Mouse (Mus musculus) fat pad, adult 2 months (tissue): ENCODE results near the gene Foxp1.

Source experiments
- DNase-seq: peaks from one replicate; pipeline ENCODE4 v3.0.0-alpha.2; 2011; ENCODE audit warnings: low read depth, low spot score; ENCODE audit errors: extremely low read depth

Foxp1 gene

DNA sequence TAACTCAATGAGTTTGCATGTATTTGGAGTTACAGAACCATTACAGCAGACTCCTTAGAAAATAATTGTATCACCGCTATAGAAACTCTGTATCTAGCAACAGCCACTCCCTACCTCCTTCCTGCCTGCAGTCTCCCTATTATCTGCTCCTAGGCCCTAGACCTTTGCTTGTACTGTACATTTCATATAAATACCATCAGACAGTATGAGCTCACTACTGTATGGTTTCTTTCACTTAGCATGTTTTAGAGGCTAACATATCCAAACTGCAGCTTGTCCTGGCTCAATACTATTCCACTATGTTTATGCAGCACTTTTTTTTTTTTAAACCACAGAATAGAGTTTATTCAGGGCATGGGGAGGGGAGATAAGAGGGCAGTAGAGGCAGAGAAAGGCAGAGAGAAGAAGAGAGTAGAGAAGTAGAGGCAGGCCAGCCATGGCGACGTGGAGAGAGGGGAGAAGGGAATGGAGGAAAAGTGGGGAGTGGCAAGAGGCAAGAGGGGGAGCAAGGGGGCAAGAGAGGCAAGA, 539.1 kb downstream of the Foxp1 start:
- no peak for DNase-seq

GRCm38 (mm10) chr6:98981265-98981664, 541.3 kb downstream of the Foxp1 start:
- DNase-seq, result no peak

DNA sequence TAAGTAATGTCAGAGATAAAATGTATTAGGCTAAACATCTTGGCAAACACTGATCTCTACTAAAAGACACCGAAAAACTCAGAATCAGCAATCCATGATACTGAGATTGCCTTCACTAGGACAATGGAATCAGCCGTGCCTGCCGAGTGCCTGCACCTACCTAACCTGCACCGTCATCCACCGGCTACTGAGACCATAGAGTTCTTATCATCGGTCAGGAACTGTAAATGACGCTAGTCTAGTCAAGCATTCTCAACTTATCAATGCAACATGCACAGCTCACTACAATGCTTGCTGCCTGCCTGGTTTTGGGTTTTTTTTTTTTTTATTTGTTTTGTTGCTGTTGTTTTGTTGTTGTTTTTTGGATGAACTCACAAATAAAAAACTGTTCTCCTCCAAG, 542.1 kb downstream of the Foxp1 start:
- DNase-seq, result no peak

DNA sequence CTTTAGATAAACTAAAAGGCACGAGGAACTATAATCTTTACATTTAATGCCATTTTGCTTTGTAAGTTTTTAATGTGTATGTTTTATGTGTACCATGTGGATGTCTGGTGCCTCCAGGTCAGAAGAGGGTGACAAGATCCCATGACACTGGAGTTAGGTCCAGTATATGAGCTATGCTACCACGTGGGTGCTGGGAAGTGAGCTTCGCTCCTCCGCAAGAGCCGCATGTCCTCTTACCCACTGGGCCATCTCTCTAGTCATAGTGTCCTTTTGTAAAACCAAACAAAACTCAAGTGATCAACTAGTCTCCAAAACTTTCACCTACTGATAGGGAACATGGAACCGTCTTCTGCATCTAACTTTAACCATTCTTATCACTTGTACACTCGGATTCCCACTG, 542.5 kb downstream of the Foxp1 start:
- DNase-seq, result no peak

DNA sequence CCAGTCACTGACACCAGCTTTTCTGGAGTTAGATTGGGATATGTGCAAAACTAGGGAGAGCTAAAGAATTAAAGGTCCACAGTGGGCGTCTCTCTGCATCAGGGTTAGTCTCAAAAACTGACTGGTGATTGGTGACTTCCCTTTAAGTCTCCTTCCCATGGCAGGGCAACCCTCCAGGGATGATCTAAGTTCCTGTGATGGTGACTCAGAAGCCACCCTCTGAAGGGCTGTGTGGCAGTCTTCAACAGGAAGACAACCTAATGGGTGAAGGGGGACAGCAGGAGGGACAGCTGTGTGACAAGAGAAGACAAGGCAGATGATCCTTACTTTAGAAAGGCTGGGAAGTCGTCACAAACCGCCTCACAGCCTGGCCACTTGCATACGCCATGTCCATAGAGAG, 544.7 kb downstream of the Foxp1 start:
- no peak for DNase-seq

DNA sequence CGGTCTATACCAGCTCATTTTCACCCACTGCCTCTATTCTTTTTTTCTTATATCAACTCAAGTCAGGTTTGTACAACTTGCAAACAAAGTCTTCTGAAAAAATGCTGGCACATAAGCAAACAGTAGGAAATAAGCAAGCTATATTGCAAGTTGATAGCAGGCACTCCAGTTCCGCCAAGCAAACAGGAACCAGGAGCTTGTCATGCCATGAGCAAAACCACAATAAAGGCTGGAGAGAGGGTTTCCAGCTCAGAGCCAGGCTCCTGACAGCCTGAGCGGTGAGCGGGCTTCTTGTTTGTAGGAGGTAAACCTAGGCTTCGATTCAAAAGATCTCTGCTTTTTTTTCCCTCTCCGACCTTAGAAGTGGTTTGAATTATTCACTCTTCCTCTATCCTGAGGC, 546.6 kb downstream of the Foxp1 start:
- no peak for DNase-seq

DNA sequence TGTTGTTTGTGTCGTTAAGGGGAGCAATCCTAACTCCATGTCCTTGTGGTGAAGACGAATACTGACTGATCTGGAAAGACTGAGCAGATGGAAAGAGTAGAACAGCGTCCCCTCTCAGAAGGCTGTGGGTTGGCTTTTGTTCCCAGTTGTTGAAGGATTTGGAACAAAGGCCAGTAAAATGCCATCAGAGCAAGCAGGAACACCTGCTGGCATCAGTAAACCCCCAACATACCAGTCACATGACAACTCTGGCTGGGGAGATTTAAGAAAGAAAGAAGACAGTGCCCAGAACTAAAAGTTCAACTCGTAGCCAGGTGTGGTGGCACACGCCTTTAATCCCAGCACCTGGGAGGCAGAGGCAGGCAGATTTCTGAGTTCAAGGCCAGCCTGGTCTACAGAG, 549.1 kb downstream of the Foxp1 start:
- DNase-seq, result no peak

DNA sequence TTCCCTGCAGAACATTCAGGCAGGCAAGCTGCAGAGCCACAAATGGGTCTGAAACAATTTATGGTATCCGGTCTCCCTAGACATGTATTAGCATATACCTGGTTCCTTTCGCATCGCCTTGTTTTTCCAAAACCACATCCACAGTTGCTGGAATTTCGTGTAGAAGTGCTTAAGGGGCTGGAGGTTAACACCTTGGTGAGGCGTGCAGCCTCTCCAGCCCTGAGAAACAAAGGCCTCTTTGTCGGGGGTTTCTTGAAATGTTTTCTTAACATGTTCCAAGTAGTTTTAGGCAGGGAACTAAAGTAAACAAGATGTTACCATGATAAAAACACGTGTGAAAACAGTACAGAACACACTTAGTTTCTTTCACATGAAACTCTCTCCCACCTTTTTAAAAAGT, 550.1 kb downstream of the Foxp1 start:
- DNase-seq, result no peak

DNA sequence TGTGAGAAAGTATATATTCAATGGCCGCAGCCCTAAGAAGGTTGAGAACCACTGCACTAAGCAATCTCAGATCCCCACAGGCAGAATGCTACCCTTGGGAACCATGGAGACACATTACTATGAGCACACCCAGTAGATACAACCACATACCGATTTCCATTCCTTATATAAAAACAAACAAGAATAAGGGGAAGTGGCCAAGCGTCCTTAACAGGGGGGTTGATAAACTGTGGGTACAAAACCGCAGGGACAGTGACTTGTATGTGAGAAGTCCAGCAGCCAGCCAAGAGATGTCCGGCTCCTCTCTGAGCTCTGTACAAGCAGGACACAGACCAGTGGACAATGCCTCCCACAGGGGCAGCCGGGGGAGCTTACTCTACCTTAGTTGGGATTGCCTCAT, 563.2 kb downstream of the Foxp1 start:
- no peak for DNase-seq

GRCm38 (mm10) chr6:98956522-98957169, 565.9 kb downstream of the Foxp1 start:
- DNase-seq, result no peak

DNA sequence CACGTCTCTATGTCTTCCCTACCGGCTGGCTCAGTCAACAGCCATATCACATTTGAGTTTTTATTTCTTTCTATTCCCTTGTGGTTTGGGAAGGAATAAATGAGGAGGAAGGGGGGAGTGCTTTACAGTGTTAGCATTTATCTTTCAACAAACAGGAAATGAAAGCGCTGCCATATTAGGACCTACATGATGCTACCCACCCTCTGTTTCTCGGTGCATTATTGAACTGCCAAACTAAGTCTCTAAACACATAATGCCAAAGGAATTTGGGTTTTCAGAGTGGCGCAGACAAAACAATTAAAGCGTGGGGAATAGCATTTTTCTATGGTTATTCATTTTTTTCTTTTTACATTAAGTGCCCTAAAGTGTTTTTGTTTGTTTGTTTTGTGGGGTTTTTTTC, 566.8 kb downstream of the Foxp1 start:
- DNase-seq, result no peak

DNA sequence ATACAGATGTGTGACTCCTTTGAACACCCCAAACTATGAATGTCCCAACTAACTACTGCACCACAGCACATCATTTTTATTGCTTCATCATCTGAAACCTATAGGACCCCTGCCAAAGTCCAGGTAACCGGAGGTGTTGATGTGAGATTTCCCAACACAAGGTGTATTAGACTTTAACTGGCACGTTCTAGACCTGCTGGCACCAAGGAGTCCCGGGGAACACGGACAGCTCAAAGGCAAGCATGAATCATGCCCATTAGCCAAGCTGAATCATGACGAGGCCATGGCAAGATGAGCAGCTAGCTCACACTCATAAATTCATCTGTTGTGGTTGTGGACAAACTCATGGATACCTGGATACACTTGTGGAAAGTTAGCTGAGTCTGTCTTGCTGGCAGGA, 568.1 kb downstream of the Foxp1 start:
- DNase-seq, result peak; percentile 89

- DNase-seq, result peak; percentile 81
These were observed 572.8 kb downstream of the Foxp1 start for GRCm38 (mm10) chr6:98949703-98950191.

GRCm38 (mm10) chr6:98949286-98949685, 573.2 kb downstream of the Foxp1 start:
- DNase-seq, result no peak

DNA sequence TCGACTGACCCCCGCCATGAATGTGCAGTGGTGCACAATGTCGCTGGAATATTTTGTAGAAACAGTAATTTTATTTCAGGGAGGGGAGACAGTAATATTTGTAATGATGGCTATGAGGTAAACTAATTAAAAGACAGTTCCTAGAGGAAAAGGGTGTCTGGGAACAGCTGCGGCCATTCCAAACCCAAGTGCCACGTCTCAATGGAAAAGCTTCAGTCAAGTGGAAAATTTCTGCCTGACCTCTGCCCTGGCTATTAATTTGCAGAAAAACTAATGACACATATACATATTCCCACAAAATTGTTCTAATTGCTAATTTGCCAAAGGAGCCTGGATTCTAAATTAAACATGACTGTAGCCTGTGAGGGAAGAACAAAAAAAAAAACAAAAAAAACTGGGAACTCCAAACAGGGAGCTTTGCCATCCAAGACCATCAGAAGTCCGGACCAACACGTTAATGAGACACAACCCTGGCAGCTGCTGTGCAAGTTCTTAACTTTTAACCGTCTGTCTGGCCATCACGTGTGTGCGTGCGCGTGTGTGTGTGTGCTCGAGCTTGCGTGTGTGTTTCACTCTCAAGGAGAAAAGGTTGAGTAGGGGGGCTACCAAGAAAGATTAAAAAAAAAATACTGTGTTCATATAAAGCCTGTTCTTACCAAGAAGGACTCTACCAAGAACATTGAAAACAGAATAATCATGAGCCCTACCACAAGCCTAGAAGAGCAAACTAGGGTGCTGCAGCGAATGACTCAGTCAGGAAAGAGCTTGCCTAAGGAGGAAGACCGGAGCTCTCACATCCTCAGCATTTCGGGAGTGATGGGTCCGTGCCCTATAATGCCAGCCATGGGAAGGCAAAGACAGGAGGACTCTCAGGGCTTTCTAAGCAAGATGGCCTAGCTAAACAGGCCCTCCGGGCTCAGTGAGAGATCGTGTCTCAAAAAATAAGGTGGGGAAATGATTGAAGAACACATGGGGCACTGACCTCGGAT, 574.1 kb downstream of the Foxp1 start:
- DNase-seq, result no peak

- no peak for DNase-seq
These were observed 574.9 kb downstream of the Foxp1 start for GRCm38 (mm10) chr6:98947486-98948152.

GRCm38 (mm10) chr6:98946731-98947130, 575.8 kb downstream of the Foxp1 start:
- DNase-seq, result no peak

- no peak for DNase-seq
These were observed 576.8 kb downstream of the Foxp1 start for GRCm38 (mm10) chr6:98945496-98946412.

- no peak for DNase-seq
These were observed 584.2 kb downstream of the Foxp1 start for GRCm38 (mm10) chr6:98938348-98938747.

DNA sequence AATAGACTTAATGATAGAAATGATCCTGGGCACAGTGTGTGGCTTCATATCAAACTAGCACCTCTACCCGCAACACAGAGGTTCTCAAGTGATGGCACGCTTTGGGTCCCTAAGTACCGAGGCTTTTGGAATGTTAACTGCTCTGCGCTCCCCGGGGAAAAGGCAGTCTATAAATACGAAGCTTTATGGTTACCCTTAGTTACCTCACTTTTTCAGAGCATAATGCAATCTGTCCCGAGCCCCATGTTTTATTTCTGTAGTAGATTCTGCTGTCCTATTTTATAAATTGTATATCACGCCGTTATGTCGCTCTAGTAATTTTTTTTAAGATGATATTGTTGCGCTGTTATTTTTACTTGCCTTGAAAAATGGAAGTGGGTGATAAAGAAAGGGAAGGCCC, 585.0 kb downstream of the Foxp1 start:
- no peak for DNase-seq
